Comparison of ENCODE assay signal across 8 mouse cellular contexts in the genomic region with DNA sequence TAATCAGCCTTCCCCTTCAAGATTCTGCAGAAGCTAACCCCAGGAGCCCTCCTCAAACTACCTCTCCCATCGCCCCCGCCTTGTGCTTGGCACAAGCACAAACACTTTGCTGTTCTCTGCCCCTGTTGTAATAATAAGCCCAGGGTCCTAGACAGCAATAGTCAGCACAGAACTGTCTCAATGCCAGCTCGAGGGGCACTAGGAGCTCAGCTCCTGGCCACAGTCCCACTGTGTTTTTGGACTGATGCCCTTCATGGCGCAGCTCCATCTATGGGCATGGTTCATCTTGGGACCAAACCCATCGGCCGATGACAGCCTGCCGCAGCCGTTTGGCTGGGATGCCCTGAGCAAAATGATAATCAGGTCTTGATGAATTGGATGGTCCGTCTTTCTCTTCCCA.
DNase-seq lines count a peak whose midpoint lies in the region; ATAC-seq and TF ChIP-seq lines count a peak whose summit lies in the region.

No protein-coding gene starts in this region.

- peak; percentile 64 to 78 for DNase-seq in heart, adult 18-20 months
- DNase-seq in NIH3T3 (ENCODE audit: low read depth) = peak; percentile 33
- DNase-seq in cerebellum, adult 9-11 months = peak; percentile 21
- DNase-seq in heart, postnatal 4 days = peak; percentile 93
- DNase-seq in midbrain, postnatal 0 days (ENCODE audit: low spot score) = peak; percentile 94
- DNase-seq in thymus, postnatal 10 days (ENCODE audit: low spot score in 2 of 2) = no peak
- DNase-seq in natural killer cell, adult 2 months (ENCODE audit: low spot score in 2 of 2) = no peak

- ATAC-seq in heart, embryonic 12.5 days (ENCODE audit: insufficient number of reproducible peaks, low FRiP score) = no peak
- ATAC-seq in midbrain, postnatal 0 days (ENCODE audit: low FRiP score) = peak; percentile 74

- no peak for TF ChIP-seq CTCF in midbrain, postnatal 0 days (IDR thresholded peaks at IDR 0.05)

- no peaks in the 10 kb centered on the region for H3K9me3 ChIP-seq in heart, embryonic 12.5 days (replicated peaks)
- no peaks in the 10 kb centered on the region; the same call in 1 of the 2 replicates for H3K9me3 ChIP-seq in midbrain, postnatal 0 days (ENCODE audit: low read length)

- no peak overlapping the region for H3K4me2 ChIP-seq in heart, embryonic 12.5 days
- H3K4me2 ChIP-seq in midbrain, postnatal 0 days (ENCODE audit: low read depth, low read length, poor library complexity, severe bottlenecking) = no peak overlapping the region

- H3K4me3 ChIP-seq in heart, embryonic 12.5 days = no peak overlapping the region
- no peak overlapping the region for H3K4me3 ChIP-seq in midbrain, postnatal 0 days (ENCODE audit: low read depth, low read length)

- no peaks in the 10 kb centered on the region for H3K36me3 ChIP-seq in heart, embryonic 12.5 days
- no peaks in the 10 kb centered on the region for H3K36me3 ChIP-seq in midbrain, postnatal 0 days (ENCODE audit: insufficient read depth, low read length)

- no peaks in the 10 kb centered on the region for H3K27me3 ChIP-seq in heart, embryonic 12.5 days (replicated peaks)
- no peaks in the 10 kb centered on the region for H3K27me3 ChIP-seq in midbrain, postnatal 0 days (ENCODE audit: insufficient read depth, low read length)

- H3K9ac ChIP-seq in heart, embryonic 12.5 days = no peak overlapping the region
- no peak overlapping the region for H3K9ac ChIP-seq in midbrain, postnatal 0 days (replicated peaks; ENCODE audit: low read length, poor library complexity, severe bottlenecking)

- 78% methylated on average over 9 of the region's 9 CpGs for WGBS in heart, embryonic 12.5 days
- WGBS in midbrain, postnatal 0 days = 69% methylated on average over 9 of the region's 9 CpGs

- no peaks in the 10 kb centered on the region for H3K4me1 ChIP-seq in heart, embryonic 12.5 days (replicated peaks)
- H3K4me1 ChIP-seq in midbrain, postnatal 0 days (ENCODE audit: insufficient read depth, low read length) = no peaks in the 10 kb centered on the region

- no peak overlapping the region for H3K27ac ChIP-seq in heart, embryonic 12.5 days (ENCODE audit: poor library complexity, severe bottlenecking)
- no peak overlapping the region for H3K27ac ChIP-seq in midbrain, postnatal 0 days (ENCODE audit: low read depth, low read length)

Comparison
In these comparisons a context has a peak if more than half of its experiments do, and no peak if none do; other contexts are left out.
1. DNase-seq: peak in heart, adult 18-20 months (2 of 2), NIH3T3 (single experiment), cerebellum, adult 9-11 months (single experiment), heart, postnatal 4 days (single experiment) and midbrain, postnatal 0 days (single experiment); none in thymus, postnatal 10 days (0 of 2) and natural killer cell, adult 2 months (0 of 2).